Mouse (Mus musculus): Measurements from ENCODE around the gene Zfp775. TPM values are rescaled to one million over a fixed set of nuclear protein-coding genes. Genes with fewer than 3 reads are reported as not detected.

Gene Zfp775
- total RNA-seq, 1 experiment, result 3.5 TPM

- Histone ChIP-seq H3K36me3 (ENCODE audit: control insufficient read depth, insufficient read depth, low read length, poor library complexity, severe bottlenecking) (no peaks in the 10 kb centered on the region), H3K4me1 (ENCODE audit: control insufficient read depth in 2 of 2, insufficient read depth in 2 of 2, low read length in 2 of 2, poor library complexity in 1 of 2) (peaks cover 0 to 2% of the 10 kb centered on the region in 2 experiments; a peak in 1 of 4 replicates), H3K9ac (ENCODE audit: insufficient read depth, low read depth, low read length, poor library complexity, severe bottlenecking) (no peak overlapping the region), H3K27ac (ENCODE audit: insufficient read depth, low read depth, low read length, poor library complexity, severe bottlenecking) (no peak overlapping the region), H3K4me3 (ENCODE audit: insufficient read depth in 1 of 2, low read depth in 1 of 2, low read length in 2 of 2, poor library complexity in 1 of 2, severe bottlenecking in 1 of 2) (no peak overlapping the region), H3K9me3 (ENCODE audit: control insufficient read depth, insufficient read depth, low read depth, low read length) (no peaks in the 10 kb centered on the region)
- no peak for TF ChIP-seq CHD2 (IDR thresholded peaks at IDR 0.05; ENCODE audit: low read depth, low read length)
- no peak for TF ChIP-seq HCFC1 (IDR thresholded peaks at IDR 0.05; ENCODE audit: borderline replicate concordance, insufficient read depth, low read length)
- no peak for TF ChIP-seq MAFK (IDR thresholded peaks at IDR 0.05; ENCODE audit: insufficient read depth, low read depth, low read length)
- no peak for TF ChIP-seq ZC3H11A (IDR thresholded peaks at IDR 0.05; ENCODE audit: borderline replicate concordance, low read depth, low read length)
- TF ChIP-seq ZNF384 (IDR thresholded peaks at IDR 0.05; ENCODE audit: low read depth, low read length), result no peak
- in situ Hi-C loops (cut with MboI; ENCODE audit: low sequenced_read_pairs in 2 of 2, unreplicated experiment in 2 of 2), result no loop called here
- no peak for DNase-seq (ENCODE audit: low read depth, low spot score)
These were observed 64.3 kb downstream of the Zfp775 start for GRCm38 (mm10) chr6:48666159-48666586.

DNA sequence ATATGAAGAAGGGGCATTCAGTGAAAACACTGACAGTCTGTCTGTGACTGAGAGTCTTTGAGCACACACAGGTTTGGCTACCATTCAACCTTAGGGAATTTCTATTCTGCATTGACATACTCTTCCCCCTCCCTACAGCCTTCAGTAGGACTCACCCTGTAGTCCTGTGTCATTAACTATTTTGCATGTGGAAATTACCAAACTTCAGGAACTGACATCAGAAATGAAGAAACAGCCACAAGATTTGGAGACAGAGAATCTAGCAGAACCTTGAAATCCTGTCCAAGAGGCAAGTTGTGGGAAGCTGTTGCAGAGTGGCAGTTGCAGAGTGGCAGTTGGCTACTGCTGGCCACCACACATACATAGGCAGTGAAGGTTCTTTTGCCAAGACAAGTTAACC, 66.2 kb downstream of the Zfp775 start:
- Histone ChIP-seq H3K27ac (ENCODE audit: insufficient read depth, low read depth, low read length, poor library complexity, severe bottlenecking) (no peak overlapping the region), H3K9ac (ENCODE audit: insufficient read depth, low read depth, low read length, poor library complexity, severe bottlenecking) (no peak overlapping the region), H3K36me3 (ENCODE audit: control insufficient read depth, insufficient read depth, low read length, poor library complexity, severe bottlenecking) (no peaks in the 10 kb centered on the region), H3K9me3 (ENCODE audit: control insufficient read depth, insufficient read depth, low read depth, low read length) (no peaks in the 10 kb centered on the region), H3K4me3 (ENCODE audit: insufficient read depth in 1 of 2, low read depth in 1 of 2, low read length in 2 of 2, poor library complexity in 1 of 2, severe bottlenecking in 1 of 2) (no peak overlapping the region), H3K4me1 (ENCODE audit: control insufficient read depth in 2 of 2, insufficient read depth in 2 of 2, low read length in 2 of 2, poor library complexity in 1 of 2) (peaks cover 0 to 2% of the 10 kb centered on the region in 2 experiments; a peak in 1 of 4 replicates)
- no peak for DNase-seq (ENCODE audit: low read depth, low spot score)
- in situ Hi-C loops (cut with MboI; ENCODE audit: low sequenced_read_pairs in 2 of 2, unreplicated experiment in 2 of 2), result no loop called here
- TF ChIP-seq HCFC1 (IDR thresholded peaks at IDR 0.05; ENCODE audit: borderline replicate concordance, insufficient read depth, low read length) (no peak), ZNF384 (IDR thresholded peaks at IDR 0.05; ENCODE audit: low read depth, low read length) (no peak), CHD2 (IDR thresholded peaks at IDR 0.05; ENCODE audit: low read depth, low read length) (no peak), ZC3H11A (IDR thresholded peaks at IDR 0.05; ENCODE audit: borderline replicate concordance, low read depth, low read length) (no peak), MAFK (IDR thresholded peaks at IDR 0.05; ENCODE audit: insufficient read depth, low read depth, low read length) (no peak)

GRCm38 (mm10) chr6:48669446-48669969, 67.6 kb downstream of the Zfp775 start:
- no peaks in the 10 kb centered on the region for H3K9me3 ChIP-seq (ENCODE audit: control insufficient read depth, insufficient read depth, low read depth, low read length)
- no peak for DNase-seq (ENCODE audit: low read depth, low spot score)
- TF ChIP-seq CHD2 (IDR thresholded peaks at IDR 0.05; ENCODE audit: low read depth, low read length), result no peak
- TF ChIP-seq ZNF384 (IDR thresholded peaks at IDR 0.05; ENCODE audit: low read depth, low read length), result no peak
- no peak for TF ChIP-seq MAFK (IDR thresholded peaks at IDR 0.05; ENCODE audit: insufficient read depth, low read depth, low read length)
- TF ChIP-seq ZC3H11A (IDR thresholded peaks at IDR 0.05; ENCODE audit: borderline replicate concordance, low read depth, low read length), result no peak
- no peak for TF ChIP-seq HCFC1 (IDR thresholded peaks at IDR 0.05; ENCODE audit: borderline replicate concordance, insufficient read depth, low read length)
- H3K4me3 ChIP-seq (ENCODE audit: insufficient read depth in 1 of 2, low read depth in 1 of 2, low read length in 2 of 2, poor library complexity in 1 of 2, severe bottlenecking in 1 of 2), result no peak overlapping the region
- no peak overlapping the region for H3K9ac ChIP-seq (ENCODE audit: insufficient read depth, low read depth, low read length, poor library complexity, severe bottlenecking)
- peaks cover 0 to 2% of the 10 kb centered on the region in 2 experiments; a peak in 1 of 4 replicates for H3K4me1 ChIP-seq (ENCODE audit: control insufficient read depth in 2 of 2, insufficient read depth in 2 of 2, low read length in 2 of 2, poor library complexity in 1 of 2)
- H3K27ac ChIP-seq (ENCODE audit: insufficient read depth, low read depth, low read length, poor library complexity, severe bottlenecking), result no peak overlapping the region
- in situ Hi-C loops (cut with MboI; ENCODE audit: low sequenced_read_pairs in 2 of 2, unreplicated experiment in 2 of 2), result no loop called here
- H3K36me3 ChIP-seq (ENCODE audit: control insufficient read depth, insufficient read depth, low read length, poor library complexity, severe bottlenecking), result no peaks in the 10 kb centered on the region

Other genes with a start within 250 kb of the Zfp775 start
- gene Krba1, start 206.5 kb upstream of the Zfp775 start, total RNA-seq (2012; rRNA removed), result 22.8 and 24.9 TPM in 2 replicates
- gene Zfp467, start 156.2 kb upstream of the Zfp775 start, total RNA-seq (2012; rRNA removed), result 0.53 and 1.3 TPM in 2 replicates
- 0.27 and 1.2 TPM in 2 replicates for gene Sspo, start 153.8 kb upstream of the Zfp775 start, total RNA-seq (2012; rRNA removed)
- gene Atp6v0e2, start 64.4 kb upstream of the Zfp775 start, total RNA-seq (2012; rRNA removed), result 13.5 and 15.9 TPM in 2 replicates
- 2.0 and 5.1 TPM in 2 replicates for gene Lrrc61, start 47.3 kb upstream of the Zfp775 start, total RNA-seq (2012; rRNA removed)
- 0.18 and 0.42 TPM in 2 replicates for gene Rarres2, start 29.3 kb upstream of the Zfp775 start, total RNA-seq (2012; rRNA removed)
- not detected in 2 replicates for gene Gm45021, start 12.5 kb upstream of the Zfp775 start, total RNA-seq (2012; rRNA removed)
- 17.4 and 22.8 TPM in 2 replicates for gene Repin1, start 8.2 kb upstream of the Zfp775 start, total RNA-seq (2012; rRNA removed)
- not detected in 2 replicates for gene Gm44965, start 8.1 kb upstream of the Zfp775 start, total RNA-seq (2012; rRNA removed)
- 0.67 and 0.90 TPM in 2 replicates for gene AI854703, start 24.7 kb downstream of the Zfp775 start, total RNA-seq (2012; rRNA removed)
- gene Gimap8, start 45.2 kb downstream of the Zfp775 start, total RNA-seq (2012; rRNA removed), result 0.11 and 0.22 TPM in 2 replicates
- gene Gimap9, start 74.1 kb downstream of the Zfp775 start, total RNA-seq (2012; rRNA removed), result 2.9 and 3.4 TPM in 2 replicates
- 0.26 and 0.67 TPM in 2 replicates for gene Gimap4, start 82.5 kb downstream of the Zfp775 start, total RNA-seq (2012; rRNA removed)
- 0.36 TPM in 1 of 2 replicates, not detected in the other for gene Gimap6, start 106.2 kb downstream of the Zfp775 start, total RNA-seq (2012; rRNA removed)
- not detected in 2 replicates for gene Gm28053, start 116.5 kb downstream of the Zfp775 start, total RNA-seq (2012; rRNA removed)
- gene Gimap7, start 116.6 kb downstream of the Zfp775 start, total RNA-seq (2012; rRNA removed), result not detected in 2 replicates
- gene Gimap1, start 137.0 kb downstream of the Zfp775 start, total RNA-seq (2012; rRNA removed), result 0.58 TPM in 1 of 2 replicates, not detected in the other
- gene Gimap5, start 144.1 kb downstream of the Zfp775 start, total RNA-seq (2012; rRNA removed), result 0.31 TPM in 1 of 2 replicates, not detected in the other
- gene Gimap3, start 168.8 kb downstream of the Zfp775 start, total RNA-seq (2012; rRNA removed), result 0.09 TPM in 1 of 2 replicates, not detected in the other
- gene Tmem176a, start 238.9 kb downstream of the Zfp775 start, total RNA-seq (2012; rRNA removed), result 0.90 and 7.8 TPM in 2 replicates
- gene Tmem176b, start 239.4 kb downstream of the Zfp775 start, total RNA-seq (2012; rRNA removed), result 0.74 and 4.7 TPM in 2 replicates

Measured in ES-E14 (cell line).